Mouse (Mus musculus): ENCODE measurements around the gene Phf21a.

The Phf21a gene

DNA sequence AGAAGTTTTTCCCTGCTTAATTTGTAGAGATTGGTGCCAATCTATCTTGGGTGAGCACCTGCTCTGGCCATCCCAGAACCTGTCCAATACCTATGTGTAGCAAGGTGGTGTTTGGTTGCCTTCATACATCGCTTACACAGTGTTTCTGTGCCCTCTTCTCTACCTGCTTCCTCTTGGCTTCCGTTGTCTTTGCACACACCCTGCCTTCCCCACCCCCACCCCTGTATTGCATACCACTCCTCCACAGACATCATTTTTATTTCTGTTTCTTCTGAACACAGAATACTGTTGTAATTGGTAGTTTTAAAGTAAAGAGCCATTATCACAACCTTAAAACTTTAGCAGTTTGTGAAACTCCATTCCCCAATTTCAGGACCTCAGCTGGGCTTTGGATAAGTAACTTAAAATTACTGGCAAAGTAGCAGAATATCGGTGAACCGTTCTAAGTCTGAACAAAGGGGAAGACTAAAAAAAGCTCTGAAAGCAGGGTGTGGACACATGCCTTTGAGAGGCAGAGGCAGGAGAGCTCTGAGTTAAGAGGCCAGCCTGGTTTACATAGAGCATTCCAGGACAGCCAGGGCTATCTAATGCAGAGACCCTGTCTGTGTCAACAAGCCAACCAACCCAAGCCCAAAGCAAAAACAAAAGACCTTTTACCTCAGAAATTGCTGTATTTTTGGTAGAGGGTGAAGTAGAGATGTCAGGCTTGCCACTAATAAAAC, 109.6 kb downstream of the Phf21a start:
- H3K36me3 ChIP-seq (ENCODE audit: control insufficient read depth, insufficient read depth, low read length, poor library complexity, severe bottlenecking): no peaks in the 10 kb centered on the region
- H3K27me3 ChIP-seq (ENCODE audit: control insufficient read depth, insufficient read depth, low read length, poor library complexity, severe bottlenecking): no peaks in the 10 kb centered on the region
- DNase-seq (ENCODE audit: low read depth, low spot score): peak; percentile 48

DNA sequence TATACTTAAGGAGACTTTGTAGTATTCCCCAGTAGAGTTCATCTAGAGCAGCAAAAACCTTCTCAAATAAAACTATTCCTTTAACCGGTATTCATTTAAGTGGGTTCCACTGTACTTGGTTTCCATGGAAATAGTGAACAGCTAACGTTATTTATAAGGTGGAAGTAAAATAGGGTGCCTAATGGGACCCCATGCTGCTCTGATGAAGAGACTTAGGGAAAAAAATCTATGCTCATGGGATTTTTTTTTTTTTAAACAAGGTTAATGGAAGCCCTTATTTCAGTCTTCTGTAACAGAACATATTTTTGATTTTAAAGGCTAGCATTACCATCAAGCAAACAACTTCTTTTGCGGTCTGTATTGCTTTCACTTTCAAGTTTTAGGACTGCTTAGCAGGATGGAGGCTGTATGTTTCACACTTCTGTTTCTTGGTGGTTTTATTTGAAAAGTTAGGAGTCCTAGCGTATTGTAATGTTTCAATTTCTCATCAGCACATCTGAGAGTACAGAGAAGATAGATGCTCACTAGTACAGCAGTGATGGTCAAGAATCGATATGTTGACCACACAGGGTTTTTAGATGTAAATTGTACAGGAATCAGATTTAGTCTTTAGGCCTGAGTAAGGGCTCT, 112.2 kb downstream of the Phf21a start:
- peak; percentile 53 for DNase-seq (ENCODE audit: low read depth, low spot score)

DNA sequence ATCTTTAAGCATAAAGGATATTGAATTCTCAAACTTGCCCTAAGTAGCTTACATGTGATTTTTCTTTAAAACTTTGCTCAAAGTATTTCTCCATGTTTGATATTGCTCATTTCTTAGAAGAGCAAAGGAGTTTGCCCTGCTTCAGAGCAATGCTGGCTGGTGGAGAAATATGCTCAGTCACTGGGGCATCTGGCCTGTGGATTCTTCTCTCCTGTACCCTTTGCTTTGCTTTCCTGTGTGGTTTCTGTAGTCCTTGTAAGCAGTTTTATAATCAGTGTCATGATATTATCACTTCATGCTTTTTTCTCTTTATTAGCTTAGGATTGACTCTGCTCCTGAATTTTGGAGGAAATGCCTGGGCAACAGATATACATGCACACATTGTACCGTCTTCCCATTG, 117.5 kb downstream of the Phf21a start:
- DNase-seq (ENCODE audit: low read depth, low spot score): no peak
- Histone ChIP-seq H3K27me3 (ENCODE audit: control insufficient read depth, insufficient read depth, low read length, poor library complexity, severe bottlenecking) (no peaks in the 10 kb centered on the region), H3K36me3 (ENCODE audit: control insufficient read depth, insufficient read depth, low read length, poor library complexity, severe bottlenecking) (peaks cover 3% of the 10 kb centered on the region; the same call in 1 of the 2 replicates)

More for the DNA sequence above, 112.2 kb downstream of the Phf21a start:
- H3K36me3 ChIP-seq (ENCODE audit: control insufficient read depth, insufficient read depth, low read length, poor library complexity, severe bottlenecking): no peaks in the 10 kb centered on the region
- H3K27me3 ChIP-seq (ENCODE audit: control insufficient read depth, insufficient read depth, low read length, poor library complexity, severe bottlenecking): no peaks in the 10 kb centered on the region

DNA sequence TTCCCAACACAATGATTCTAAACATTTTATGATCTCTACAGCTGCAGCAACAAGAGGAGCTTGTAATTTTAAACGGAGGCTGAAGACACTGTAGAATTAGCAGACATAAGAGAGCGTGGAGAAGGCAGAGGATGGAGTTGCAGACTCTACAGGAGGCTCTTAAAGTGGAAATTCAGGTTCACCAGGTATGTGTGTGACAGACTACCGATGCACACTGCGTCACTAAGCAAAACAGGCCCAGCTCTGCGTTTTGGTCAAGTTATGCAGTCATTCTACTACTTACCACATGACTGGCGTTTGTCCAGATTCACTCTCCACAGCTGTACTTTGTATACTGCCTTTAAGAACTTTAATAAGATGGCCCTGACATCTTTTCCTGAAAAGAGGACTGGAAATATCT, 128.5 kb downstream of the Phf21a start:
- no peak for DNase-seq (ENCODE audit: low read depth, low spot score)
- H3K27me3 ChIP-seq (ENCODE audit: control insufficient read depth, insufficient read depth, low read length, poor library complexity, severe bottlenecking): no peaks in the 10 kb centered on the region
- H3K36me3 ChIP-seq (ENCODE audit: control insufficient read depth, insufficient read depth, low read length, poor library complexity, severe bottlenecking): 0 out of 2 replicates have a peak, but pooled peaks cover 1% of the 10 kb centered on the region

DNA sequence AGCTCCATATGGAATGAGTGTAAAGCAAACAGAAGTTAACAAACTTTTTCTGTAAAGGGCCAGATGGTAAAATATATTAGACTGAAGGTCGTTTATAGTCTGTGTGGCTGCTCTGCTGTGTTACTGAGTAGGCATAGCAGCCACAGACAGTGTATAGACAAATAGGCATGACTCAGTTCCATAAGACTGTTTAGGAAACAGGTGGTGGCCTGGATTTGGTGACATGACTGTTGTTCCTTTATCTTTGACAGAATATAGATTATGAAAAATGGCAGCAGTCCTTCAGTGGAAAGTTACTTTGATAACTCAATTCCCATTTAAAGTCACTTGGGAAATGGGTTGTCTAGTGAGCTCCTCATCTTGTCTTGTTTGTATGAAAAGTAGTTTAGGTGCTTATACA, 132.7 kb downstream of the Phf21a start:
- Histone ChIP-seq H3K27me3 (ENCODE audit: control insufficient read depth, insufficient read depth, low read length, poor library complexity, severe bottlenecking) (no peaks in the 10 kb centered on the region), H3K36me3 (ENCODE audit: control insufficient read depth, insufficient read depth, low read length, poor library complexity, severe bottlenecking) (0 out of 2 replicates have a peak, but pooled peaks cover 5% of the 10 kb centered on the region)
- no peak for DNase-seq (ENCODE audit: low read depth, low spot score)

DNA sequence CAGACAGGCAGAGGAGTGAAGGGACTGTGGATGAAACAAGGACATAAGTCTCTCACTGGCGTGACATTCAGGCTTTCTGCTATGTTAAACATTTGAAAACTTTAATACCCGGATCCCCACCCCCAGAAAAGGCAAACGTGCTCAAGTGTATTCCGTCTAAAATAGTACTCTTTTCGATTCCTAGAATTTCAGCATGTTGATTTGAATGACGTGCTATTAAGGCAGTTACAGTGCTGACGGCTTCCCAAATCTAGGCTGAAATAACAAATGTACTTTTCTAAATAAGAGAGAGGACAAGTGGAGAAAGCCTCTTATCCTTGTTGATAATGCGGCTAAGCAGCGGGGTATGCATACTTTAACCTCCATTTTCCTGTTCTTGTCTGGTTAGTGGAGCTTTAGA, 137.1 kb downstream of the Phf21a start:
- DNase-seq (ENCODE audit: low read depth, low spot score): no peak
- Histone ChIP-seq H3K27me3 (ENCODE audit: control insufficient read depth, insufficient read depth, low read length, poor library complexity, severe bottlenecking) (no peaks in the 10 kb centered on the region), H3K36me3 (ENCODE audit: control insufficient read depth, insufficient read depth, low read length, poor library complexity, severe bottlenecking) (peaks cover 13% of the 10 kb centered on the region)

DNA sequence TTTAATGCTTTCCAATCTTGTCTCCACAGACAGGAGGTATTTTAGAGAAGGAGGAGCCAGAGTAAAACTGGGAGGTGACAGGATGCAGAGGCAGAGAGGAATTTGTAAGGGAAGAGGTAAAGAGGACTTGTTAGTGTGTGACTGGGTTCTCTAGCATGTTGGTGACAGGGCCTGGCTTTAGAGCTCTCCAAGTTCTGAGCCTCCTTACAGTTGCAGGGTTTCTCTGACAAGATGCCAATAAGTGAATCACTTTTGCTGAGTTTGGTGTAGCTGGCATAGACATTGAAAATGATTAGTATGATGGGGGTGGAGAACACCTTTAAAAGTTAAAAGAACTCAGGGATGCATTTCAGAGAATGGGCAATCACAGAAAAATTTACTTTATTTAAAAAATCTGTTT, 138.8 kb downstream of the Phf21a start:
- H3K27me3 ChIP-seq (ENCODE audit: control insufficient read depth, insufficient read depth, low read length, poor library complexity, severe bottlenecking): no peaks in the 10 kb centered on the region
- DNase-seq (ENCODE audit: low read depth, low spot score): no peak

DNA sequence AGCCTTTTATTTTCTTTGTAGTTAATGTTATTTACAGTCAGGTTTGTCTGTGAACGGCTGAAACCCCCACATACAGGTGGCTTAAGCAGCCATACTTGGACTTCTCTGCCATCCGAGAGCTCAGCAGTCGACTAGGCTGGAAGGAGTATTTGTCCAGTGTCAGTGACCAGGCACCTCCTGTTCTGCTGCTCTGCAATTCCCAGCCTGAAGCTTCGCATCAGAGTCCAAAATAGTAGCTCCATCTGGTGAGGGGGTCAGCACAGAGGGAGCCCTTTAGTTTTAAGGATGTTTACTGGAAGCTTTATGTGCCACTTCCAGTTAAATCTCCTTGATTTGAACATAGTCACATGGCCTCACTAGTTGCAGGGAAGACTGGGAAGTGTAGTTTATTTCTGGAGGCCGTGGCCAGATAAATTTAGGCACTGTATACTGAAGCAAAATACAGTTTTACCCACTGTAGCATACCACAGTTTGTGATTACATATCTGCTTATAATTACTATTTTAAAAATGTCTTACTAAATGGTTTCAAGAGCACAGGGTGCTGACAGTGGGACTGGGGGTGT, 141.9 kb downstream of the Phf21a start:
- no peak for DNase-seq (ENCODE audit: low read depth, low spot score)
- Histone ChIP-seq H3K36me3 (ENCODE audit: control insufficient read depth, insufficient read depth, low read length, poor library complexity, severe bottlenecking) (peaks cover 9% of the 10 kb centered on the region), H3K27me3 (ENCODE audit: control insufficient read depth, insufficient read depth, low read length, poor library complexity, severe bottlenecking) (no peaks in the 10 kb centered on the region)

More for the DNA sequence above, 138.8 kb downstream of the Phf21a start:
- peaks cover 13% of the 10 kb centered on the region for H3K36me3 ChIP-seq (ENCODE audit: control insufficient read depth, insufficient read depth, low read length, poor library complexity, severe bottlenecking)

DNA sequence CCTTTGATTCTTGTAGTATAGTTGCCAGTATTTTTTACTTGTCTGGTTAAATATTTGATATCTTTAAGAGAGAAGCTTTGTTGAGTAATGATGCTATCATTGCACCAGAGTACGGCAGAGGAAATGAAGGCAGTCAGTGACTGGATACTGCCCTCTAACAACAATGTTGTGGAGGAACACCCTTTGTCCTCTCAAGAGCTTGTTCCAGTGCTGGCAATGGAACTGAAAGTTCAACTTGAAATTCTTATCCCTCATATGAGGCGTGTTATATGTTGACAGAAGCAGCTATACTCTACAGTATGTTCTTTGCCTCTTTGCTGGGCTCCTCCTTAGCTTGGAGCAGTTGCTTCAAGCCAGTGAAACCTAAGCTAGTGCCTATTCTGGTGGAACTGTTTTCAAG, 147.4 kb downstream of the Phf21a start:
- H3K36me3 ChIP-seq (ENCODE audit: control insufficient read depth, insufficient read depth, low read length, poor library complexity, severe bottlenecking): no peaks in the 10 kb centered on the region; the same call in none of the 2 replicates
- H3K27me3 ChIP-seq (ENCODE audit: control insufficient read depth, insufficient read depth, low read length, poor library complexity, severe bottlenecking): no peaks in the 10 kb centered on the region
- no peak for DNase-seq (ENCODE audit: low read depth, low spot score)

DNA sequence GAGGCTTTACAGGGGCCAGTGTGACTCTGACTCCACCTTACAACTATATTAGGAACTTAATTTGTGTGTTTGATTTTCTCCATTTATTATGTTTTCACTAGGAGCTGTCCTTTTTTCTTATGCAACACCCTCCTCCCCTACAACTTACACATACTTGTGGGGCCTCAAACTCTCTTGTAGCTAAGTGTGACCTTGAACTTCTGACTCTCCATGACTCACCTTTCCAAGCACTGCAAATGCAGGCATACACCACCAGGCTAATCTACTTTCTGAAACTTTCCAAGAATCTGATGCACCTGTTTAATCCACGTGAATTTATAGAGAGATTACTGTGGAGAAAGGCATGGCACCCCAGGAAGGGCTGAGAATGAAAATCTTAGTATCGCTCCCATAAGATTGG, 147.9 kb downstream of the Phf21a start:
- no peak for DNase-seq (ENCODE audit: low read depth, low spot score)
- no peaks in the 10 kb centered on the region; the same call in none of the 2 replicates for H3K36me3 ChIP-seq (ENCODE audit: control insufficient read depth, insufficient read depth, low read length, poor library complexity, severe bottlenecking)
- no peaks in the 10 kb centered on the region for H3K27me3 ChIP-seq (ENCODE audit: control insufficient read depth, insufficient read depth, low read length, poor library complexity, severe bottlenecking)

DNA sequence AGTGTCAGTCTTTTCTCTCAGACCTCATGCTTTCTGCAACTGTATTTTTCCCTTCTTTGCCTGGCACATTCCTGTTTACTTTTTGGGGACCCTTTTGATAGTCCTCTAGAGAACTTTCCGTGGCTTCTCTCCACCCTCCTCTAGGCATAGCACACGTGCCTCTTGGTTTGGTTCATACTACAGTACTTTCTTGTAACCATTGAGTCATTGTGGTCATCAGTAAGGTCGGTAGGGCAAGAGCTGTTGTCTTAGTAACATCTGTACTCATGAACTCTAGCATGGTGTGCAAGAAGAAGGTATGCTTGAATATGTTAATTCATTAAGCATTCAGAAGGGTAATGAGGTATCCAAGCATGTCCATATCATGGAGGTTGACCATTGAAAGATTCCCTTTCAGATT, 148.4 kb downstream of the Phf21a start:
- Histone ChIP-seq H3K27me3 (ENCODE audit: control insufficient read depth, insufficient read depth, low read length, poor library complexity, severe bottlenecking) (no peaks in the 10 kb centered on the region), H3K36me3 (ENCODE audit: control insufficient read depth, insufficient read depth, low read length, poor library complexity, severe bottlenecking) (no peaks in the 10 kb centered on the region; the same call in 1 of the 2 replicates)
- no peak for DNase-seq (ENCODE audit: low read depth, low spot score)

DNA sequence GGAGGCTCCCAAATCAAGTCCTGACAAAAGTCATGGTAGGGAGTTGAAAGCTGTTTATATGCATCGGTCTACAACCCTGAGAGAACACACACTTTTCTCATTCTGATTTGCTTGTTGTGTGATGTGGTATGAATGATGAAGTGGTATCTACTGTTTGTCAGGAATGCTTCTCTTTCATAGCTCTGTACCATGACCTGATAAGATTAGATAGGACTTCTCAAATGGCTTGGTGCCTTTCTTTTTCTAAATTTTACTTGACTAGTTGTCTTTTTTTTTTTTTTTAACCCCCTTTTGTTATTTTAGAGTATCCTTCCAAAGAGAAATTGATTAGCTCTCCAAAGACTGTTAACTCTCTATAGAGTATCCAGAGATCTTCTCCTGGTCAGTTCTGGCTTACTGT, 153.2 kb downstream of the Phf21a start:
- Histone ChIP-seq H3K36me3 (ENCODE audit: control insufficient read depth, insufficient read depth, low read length, poor library complexity, severe bottlenecking) (no peaks in the 10 kb centered on the region), H3K27me3 (ENCODE audit: control insufficient read depth, insufficient read depth, low read length, poor library complexity, severe bottlenecking) (no peaks in the 10 kb centered on the region)
- DNase-seq (ENCODE audit: low read depth, low spot score): no peak

DNA sequence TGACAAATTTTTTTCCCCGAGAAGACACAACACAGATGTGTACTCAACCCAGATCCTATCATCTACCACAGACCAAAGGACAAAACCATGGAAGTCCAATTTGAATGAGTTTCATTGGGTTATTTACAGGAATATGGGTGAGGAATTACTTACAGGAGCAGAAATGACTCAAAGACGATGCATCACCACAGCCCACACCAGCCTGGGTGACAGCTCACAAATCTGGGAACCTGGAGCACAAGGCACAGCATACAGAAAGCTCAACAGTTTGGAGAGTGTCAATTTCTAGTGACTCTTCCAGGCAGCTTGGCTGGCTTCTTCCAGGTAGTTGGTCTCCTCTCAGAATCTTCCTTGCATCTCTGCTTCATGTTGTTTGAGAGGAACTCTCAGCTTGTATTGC, 154.8 kb downstream of the Phf21a start:
- no peaks in the 10 kb centered on the region for H3K27me3 ChIP-seq (ENCODE audit: control insufficient read depth, insufficient read depth, low read length, poor library complexity, severe bottlenecking)
- DNase-seq (ENCODE audit: low read depth, low spot score): no peak
- no peaks in the 10 kb centered on the region for H3K36me3 ChIP-seq (ENCODE audit: control insufficient read depth, insufficient read depth, low read length, poor library complexity, severe bottlenecking)

DNA sequence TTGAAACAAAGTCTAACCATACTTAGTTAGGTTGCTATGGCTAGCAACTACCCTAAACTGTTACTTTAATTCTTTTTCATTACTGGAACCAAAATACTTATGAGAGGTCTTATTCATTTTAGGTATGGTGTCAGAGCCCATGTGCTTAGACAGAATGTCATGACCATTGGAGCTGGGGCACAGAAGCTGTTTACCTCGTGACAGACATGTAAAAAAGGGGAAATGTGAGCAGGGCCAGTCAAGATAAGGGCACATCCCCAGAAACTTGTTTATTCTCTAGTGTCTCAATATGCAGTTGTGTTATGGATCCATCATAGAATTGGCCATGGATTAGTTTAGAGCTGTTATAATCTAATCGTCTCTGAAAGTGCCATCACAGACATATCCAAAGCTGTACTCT, 157.6 kb downstream of the Phf21a start:
- H3K36me3 ChIP-seq (ENCODE audit: control insufficient read depth, insufficient read depth, low read length, poor library complexity, severe bottlenecking): peaks cover 1% of the 10 kb centered on the region; the same call in 1 of the 2 replicates
- no peaks in the 10 kb centered on the region for H3K27me3 ChIP-seq (ENCODE audit: control insufficient read depth, insufficient read depth, low read length, poor library complexity, severe bottlenecking)
- peak; percentile 57 for DNase-seq (ENCODE audit: low read depth, low spot score)

DNA sequence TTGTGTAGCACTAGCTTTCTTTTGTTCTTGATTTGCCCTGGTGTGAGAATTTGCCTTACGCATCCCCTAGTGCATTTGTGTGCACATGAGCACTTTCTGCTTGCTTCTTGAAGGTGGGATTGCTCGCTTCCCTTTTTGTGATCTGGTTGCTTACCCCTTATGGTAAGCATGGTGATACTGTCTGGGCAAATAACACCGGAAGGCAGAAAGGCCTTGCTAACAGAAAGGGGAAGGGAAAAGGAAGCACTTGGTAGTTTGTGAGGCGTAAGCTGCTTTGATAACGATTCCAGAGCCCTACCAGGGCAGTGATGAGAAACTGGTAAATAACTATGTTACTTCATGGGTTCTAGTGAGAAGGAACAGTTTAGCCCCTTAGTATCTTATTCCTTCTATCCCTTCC, 160.9 kb downstream of the Phf21a start:
- peaks cover 1% of the 10 kb centered on the region; the same call in 1 of the 2 replicates for H3K36me3 ChIP-seq (ENCODE audit: control insufficient read depth, insufficient read depth, low read length, poor library complexity, severe bottlenecking)
- H3K27me3 ChIP-seq (ENCODE audit: control insufficient read depth, insufficient read depth, low read length, poor library complexity, severe bottlenecking): no peaks in the 10 kb centered on the region
- DNase-seq (ENCODE audit: low read depth, low spot score): peak; percentile 82

Data from splenic B cell, adult 2 months (primary cell).